Mouse (Mus musculus) thymus, postnatal 25 days (tissue): ENCODE results near the gene Zfhx3.

Source experiments
- DNase-seq: peaks from one replicate; pipeline ENCODE4 v3.0.0; 2022

The Zfhx3 gene

GRCm38 (mm10) chr8:108729169-108729568 lies 786.7 kb downstream of the Zfhx3 start:
- DNase-seq, result no peak

GRCm38 (mm10) chr8:108729667-108730329 lies 787.4 kb downstream of the Zfhx3 start:
- DNase-seq, result no peak

- DNase-seq, result no peak
Observed at GRCm38 (mm10) chr8:108730907-108731440, 788.5 kb downstream of the Zfhx3 start.

GRCm38 (mm10) chr8:108732500-108732899 lies 790.1 kb downstream of the Zfhx3 start:
- DNase-seq, result no peak

GRCm38 (mm10) chr8:108733385-108733784 lies 790.9 kb downstream of the Zfhx3 start:
- DNase-seq, result no peak

- DNase-seq, result no peak
Observed at GRCm38 (mm10) chr8:108736442-108736841, 794.0 kb downstream of the Zfhx3 start.

- no peak for DNase-seq
Observed at GRCm38 (mm10) chr8:108738179-108738578, 795.7 kb downstream of the Zfhx3 start.

- DNase-seq, result no peak
Observed at GRCm38 (mm10) chr8:108739517-108739916, 797.1 kb downstream of the Zfhx3 start.

- DNase-seq, result no peak
Observed at GRCm38 (mm10) chr8:108740443-108740842, 798.0 kb downstream of the Zfhx3 start.

- DNase-seq, result no peak
Observed at GRCm38 (mm10) chr8:108741651-108742050, 799.2 kb downstream of the Zfhx3 start.

- DNase-seq, result no peak
Observed at GRCm38 (mm10) chr8:108742465-108742864, 800.0 kb downstream of the Zfhx3 start.

GRCm38 (mm10) chr8:108743238-108743637 lies 800.8 kb downstream of the Zfhx3 start:
- DNase-seq, result no peak

GRCm38 (mm10) chr8:108745551-108745950 lies 803.1 kb downstream of the Zfhx3 start:
- DNase-seq, result no peak

- no peak for DNase-seq
Observed at GRCm38 (mm10) chr8:108748095-108748494, 805.7 kb downstream of the Zfhx3 start.

- DNase-seq, result no peak
Observed at GRCm38 (mm10) chr8:108748851-108749376, 806.5 kb downstream of the Zfhx3 start.

GRCm38 (mm10) chr8:108750806-108751205 lies 808.4 kb downstream of the Zfhx3 start:
- no peak for DNase-seq

GRCm38 (mm10) chr8:108754556-108754955 lies 812.1 kb downstream of the Zfhx3 start:
- DNase-seq, result no peak

- DNase-seq, result no peak
Observed at GRCm38 (mm10) chr8:108755400-108756325, 813.2 kb downstream of the Zfhx3 start.

- DNase-seq, result peak; percentile 68
Observed at GRCm38 (mm10) chr8:108759511-108760330, 817.3 kb downstream of the Zfhx3 start.

GRCm38 (mm10) chr8:108760745-108761144 lies 818.3 kb downstream of the Zfhx3 start:
- DNase-seq, result no peak

- DNase-seq, result no peak
Observed at GRCm38 (mm10) chr8:108762567-108762966, 820.1 kb downstream of the Zfhx3 start.

GRCm38 (mm10) chr8:108764403-108765194 lies 822.2 kb downstream of the Zfhx3 start:
- no peak for DNase-seq
